Comparison of ENCODE assay signal across 8 mouse cellular contexts in the genomic region with DNA sequence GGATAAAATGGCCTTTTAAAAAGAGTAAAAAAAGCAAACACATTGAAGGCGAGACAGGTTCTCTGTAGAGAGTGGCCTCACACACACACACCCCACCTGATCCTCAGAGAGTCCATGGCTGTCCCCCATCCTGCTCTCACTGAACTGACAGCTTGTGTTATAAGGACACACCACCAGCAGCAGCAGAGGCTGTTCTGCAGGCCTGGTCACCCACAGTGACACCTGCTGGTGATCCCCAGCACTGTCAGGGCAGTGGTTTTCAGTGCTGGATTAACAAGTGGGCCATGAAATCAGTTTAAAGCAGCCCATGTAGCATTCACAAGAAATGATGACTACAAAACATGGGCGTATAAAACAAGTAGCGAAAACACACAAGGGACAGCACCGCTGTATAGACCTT. TPM values are rescaled to one million over a fixed set of nuclear protein-coding genes. Genes with fewer than 3 reads are reported as not detected.
A peak's percentile ranks its signal among the peaks of the same experiment; 100 is the strongest.
DNase-seq lines count a peak whose midpoint lies in the region; ATAC-seq lines count a peak whose summit lies in the region.

No protein-coding gene starts in this region.

- H3K4me2 ChIP-seq in kidney, embryonic 15.5 days = no peak overlapping the region
- H3K4me2 ChIP-seq in midbrain, embryonic 11.5 days = no peak overlapping the region

- H3K4me3 ChIP-seq in kidney, embryonic 15.5 days (replicated peaks) = no peak overlapping the region
- no peak overlapping the region for H3K4me3 ChIP-seq in midbrain, embryonic 11.5 days (ENCODE audit: low read depth, low read length)

- DNase-seq in kidney, adult 11 months = peak; percentile 53
- peak; percentile 88 for DNase-seq in cerebellum, postnatal 10 days
- peak; percentile 66 to 76 for DNase-seq in frontal cortex, postnatal 36 days (ENCODE audit: low spot score in 2 of 2)
- peak; percentile 16 for DNase-seq in hindlimb bud, embryonic 11.5 days (ENCODE audit: extremely low spot score, low read depth, low spot score)
- peak; percentile 11 to 73 for DNase-seq in left cerebral cortex, postnatal 10 days (ENCODE audit: extremely low spot score in 1 of 2, low spot score in 2 of 2)
- peak; percentile 95 for DNase-seq in midbrain, embryonic 11.5 days (ENCODE audit: low spot score, missing footprints)
- peak; percentile 39 to 51 for DNase-seq in right cerebral cortex, postnatal 36 days (ENCODE audit: low spot score in 2 of 2)

- WGBS in kidney, embryonic 15.5 days = 71% methylated on average over 4 of the region's 4 CpGs
- WGBS in midbrain, embryonic 11.5 days = 61% methylated on average over 4 of the region's 4 CpGs

- intact Hi-C loops in left cerebral cortex, postnatal 10 days (cut with DNase I) = no loop called here

- no peaks in the 10 kb centered on the region for H3K36me3 ChIP-seq in kidney, embryonic 15.5 days
- H3K36me3 ChIP-seq in midbrain, embryonic 11.5 days (ENCODE audit: control insufficient read depth, insufficient read depth, low read length) = no peaks in the 10 kb centered on the region

- H3K9me3 ChIP-seq in kidney, embryonic 15.5 days (replicated peaks) = no peaks in the 10 kb centered on the region
- no peaks in the 10 kb centered on the region for H3K9me3 ChIP-seq in midbrain, embryonic 11.5 days (ENCODE audit: control insufficient read depth, low read length)

- no peak overlapping the region for H3K9ac ChIP-seq in kidney, embryonic 15.5 days
- H3K9ac ChIP-seq in midbrain, embryonic 11.5 days (ENCODE audit: low read length) = no peak overlapping the region

- H3K27me3 ChIP-seq in kidney, embryonic 15.5 days = no peaks in the 10 kb centered on the region
- no peaks in the 10 kb centered on the region for H3K27me3 ChIP-seq in midbrain, embryonic 11.5 days (ENCODE audit: control insufficient read depth, insufficient read depth, low read length)

- no peak overlapping the region for H3K27ac ChIP-seq in kidney, embryonic 15.5 days
- no peak overlapping the region for H3K27ac ChIP-seq in midbrain, embryonic 11.5 days (ENCODE audit: low read depth, low read length)

- no peaks in the 10 kb centered on the region for H3K4me1 ChIP-seq in kidney, embryonic 15.5 days
- no peaks in the 10 kb centered on the region for H3K4me1 ChIP-seq in midbrain, embryonic 11.5 days (ENCODE audit: control insufficient read depth, insufficient read depth, low read length)

- no peak for ATAC-seq in kidney, embryonic 15.5 days (replicated peaks; ENCODE audit: low FRiP score)
- ATAC-seq in midbrain, embryonic 11.5 days (ENCODE audit: low FRiP score) = peak; percentile 85

RNA-seq across cellular contexts. Expression of a gene that starts 43.6 kb away (rescaled TPM):
- 65.1 and 66.1 TPM in 2 replicates for polyA plus RNA-seq in kidney, embryonic 15.5 days (2015; fragmentation: Nextera tagmentation; extraction: Ambion mirVana)
- 100 to 1,000 TPM; 361 to 375 TPM for total RNA-seq in left cerebral cortex, postnatal 10 days (2021)
- polyA plus RNA-seq in midbrain, embryonic 11.5 days (2014; fragmentation: Nextera tagmentation; extraction: Ambion mirVana) = 83.6 and 95.4 TPM in 2 replicates

Comparison
In these comparisons a context has a peak if more than half of its experiments do, and no peak if none do; other contexts are left out.
1. DNase-seq: peak in every context shown above with its lines; median percentile 95 in midbrain, embryonic 11.5 days; 88 in cerebellum, postnatal 10 days; 71 in frontal cortex, postnatal 36 days; 53 in kidney, adult 11 months; 45 in right cerebral cortex, postnatal 36 days; 42 in left cerebral cortex, postnatal 10 days; 16 in hindlimb bud, embryonic 11.5 days.